Mouse (Mus musculus): ENCODE results near the gene Lhfp. TPM values are rescaled to one million over a fixed set of nuclear protein-coding genes. Genes with fewer than 3 reads are reported as not detected.

The Lhfp gene
- polyA plus RNA-seq, 1 experiment = 15.1 TPM

- no peaks in the 10 kb centered on the region for H3K27me3 ChIP-seq (ENCODE audit: control insufficient read depth, insufficient read depth, low read length)
- H3K4me3 ChIP-seq (ENCODE audit: control insufficient read depth, low read depth, low read length) = no peak overlapping the region
- no peaks in the 10 kb centered on the region for H3K36me3 ChIP-seq (ENCODE audit: control insufficient read depth, insufficient read depth, low read length)
- H3K4me1 ChIP-seq (ENCODE audit: control insufficient read depth, insufficient read depth, low read length) = no peaks in the 10 kb centered on the region
- H3K27ac ChIP-seq (ENCODE audit: control insufficient read depth, insufficient read depth, low read depth, low read length) = no peak overlapping the region
- TF ChIP-seq POLR2A (IDR thresholded peaks at IDR 0.05; ENCODE audit: control insufficient read depth, low read depth, low read length) = no peak
- TF ChIP-seq CTCF (IDR thresholded peaks at IDR 0.05; ENCODE audit: control insufficient read depth, insufficient read depth, insufficient replicate concordance, low read depth, low read length) = no peak
Measured at GRCm38 (mm10) chr3:53240150-53240549, 198.8 kb downstream of the Lhfp start.

DNA sequence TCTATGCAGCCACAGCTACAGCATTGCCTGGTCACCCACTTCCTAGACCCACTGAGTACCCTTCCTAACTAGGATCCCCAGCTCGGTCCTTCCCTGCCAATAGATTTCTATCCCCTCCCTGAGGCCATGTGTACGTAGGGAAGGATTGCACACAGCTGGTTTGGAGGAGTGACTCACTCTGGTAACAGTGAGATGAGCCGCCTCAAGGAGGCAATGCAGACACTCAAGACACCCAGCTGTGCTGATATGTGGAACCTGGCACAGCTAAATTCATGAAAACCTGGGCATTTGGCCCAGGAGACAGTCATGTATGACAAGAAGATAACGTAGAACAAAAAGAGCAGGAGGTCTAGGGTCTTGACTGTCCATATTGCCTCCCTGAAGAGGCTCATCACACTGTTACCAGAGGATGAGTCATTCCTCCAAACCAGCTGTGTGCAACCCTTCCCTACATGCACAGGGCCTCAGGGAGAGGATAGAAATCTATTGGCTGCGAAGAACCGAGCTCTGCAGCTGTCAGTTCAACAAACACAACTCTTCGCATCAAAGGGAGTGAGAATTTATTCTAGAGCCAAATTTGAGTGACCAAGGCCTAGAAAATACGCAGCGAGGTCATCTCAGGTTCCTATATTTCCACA lies 204.4 kb downstream of the Lhfp start:
- Histone ChIP-seq H3K27ac (ENCODE audit: control insufficient read depth, insufficient read depth, low read depth, low read length) (no peak overlapping the region), H3K4me3 (ENCODE audit: control insufficient read depth, low read depth, low read length) (no peak overlapping the region), H3K36me3 (ENCODE audit: control insufficient read depth, insufficient read depth, low read length) (no peaks in the 10 kb centered on the region), H3K27me3 (ENCODE audit: control insufficient read depth, insufficient read depth, low read length) (no peaks in the 10 kb centered on the region), H3K4me1 (ENCODE audit: control insufficient read depth, insufficient read depth, low read length) (no peaks in the 10 kb centered on the region)
- TF ChIP-seq POLR2A (IDR thresholded peaks at IDR 0.05; ENCODE audit: control insufficient read depth, low read depth, low read length) (no peak), CTCF (IDR thresholded peaks at IDR 0.05; ENCODE audit: control insufficient read depth, insufficient read depth, insufficient replicate concordance, low read depth, low read length) (no peak)

DNA sequence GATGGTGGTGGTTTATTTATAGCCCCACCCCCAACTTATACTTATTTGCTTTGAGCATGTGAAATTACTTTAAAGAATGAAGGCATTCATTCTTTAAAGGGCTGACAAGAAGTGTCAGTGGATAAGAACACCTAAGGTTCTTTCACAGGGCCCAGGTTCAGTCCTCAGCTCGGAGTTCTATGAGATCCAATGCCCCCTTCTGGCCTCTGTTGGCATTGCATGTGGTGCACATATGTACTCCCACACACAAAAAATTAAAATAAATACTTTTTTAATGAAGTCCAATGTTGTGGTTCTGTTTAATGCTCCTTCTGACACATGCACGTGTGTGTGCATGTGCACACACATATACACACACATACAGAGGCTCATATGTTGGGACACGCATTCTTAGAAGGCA lies 205.8 kb downstream of the Lhfp start:
- Histone ChIP-seq H3K4me3 (ENCODE audit: control insufficient read depth, low read depth, low read length) (no peak overlapping the region), H3K36me3 (ENCODE audit: control insufficient read depth, insufficient read depth, low read length) (no peaks in the 10 kb centered on the region), H3K4me1 (ENCODE audit: control insufficient read depth, insufficient read depth, low read length) (no peaks in the 10 kb centered on the region), H3K27me3 (ENCODE audit: control insufficient read depth, insufficient read depth, low read length) (no peaks in the 10 kb centered on the region), H3K27ac (ENCODE audit: control insufficient read depth, insufficient read depth, low read depth, low read length) (no peak overlapping the region)
- TF ChIP-seq CTCF (IDR thresholded peaks at IDR 0.05; ENCODE audit: control insufficient read depth, insufficient read depth, insufficient replicate concordance, low read depth, low read length) (peak; percentile 29; the same call in 1 of the 2 replicates), POLR2A (IDR thresholded peaks at IDR 0.05; ENCODE audit: control insufficient read depth, low read depth, low read length) (no peak)

- H3K27me3 ChIP-seq (ENCODE audit: control insufficient read depth, insufficient read depth, low read length) = no peaks in the 10 kb centered on the region
- H3K27ac ChIP-seq (ENCODE audit: control insufficient read depth, insufficient read depth, low read depth, low read length) = no peak overlapping the region
- no peaks in the 10 kb centered on the region for H3K4me1 ChIP-seq (ENCODE audit: control insufficient read depth, insufficient read depth, low read length)
- H3K4me3 ChIP-seq (ENCODE audit: control insufficient read depth, low read depth, low read length) = no peak overlapping the region
- no peak for TF ChIP-seq POLR2A (IDR thresholded peaks at IDR 0.05; ENCODE audit: control insufficient read depth, low read depth, low read length)
- TF ChIP-seq CTCF (IDR thresholded peaks at IDR 0.05; ENCODE audit: control insufficient read depth, insufficient read depth, insufficient replicate concordance, low read depth, low read length) = no peak
- H3K36me3 ChIP-seq (ENCODE audit: control insufficient read depth, insufficient read depth, low read length) = no peaks in the 10 kb centered on the region
Measured at GRCm38 (mm10) chr3:53248158-53248874, 207.0 kb downstream of the Lhfp start.

- Histone ChIP-seq H3K27ac (ENCODE audit: control insufficient read depth, insufficient read depth, low read depth, low read length) (no peak overlapping the region), H3K4me3 (ENCODE audit: control insufficient read depth, low read depth, low read length) (no peak overlapping the region), H3K36me3 (ENCODE audit: control insufficient read depth, insufficient read depth, low read length) (no peaks in the 10 kb centered on the region), H3K27me3 (ENCODE audit: control insufficient read depth, insufficient read depth, low read length) (no peaks in the 10 kb centered on the region), H3K4me1 (ENCODE audit: control insufficient read depth, insufficient read depth, low read length) (no peaks in the 10 kb centered on the region)
- TF ChIP-seq POLR2A (IDR thresholded peaks at IDR 0.05; ENCODE audit: control insufficient read depth, low read depth, low read length) (no peak), CTCF (IDR thresholded peaks at IDR 0.05; ENCODE audit: control insufficient read depth, insufficient read depth, insufficient replicate concordance, low read depth, low read length) (no peak)
Measured at GRCm38 (mm10) chr3:53252556-53252955, 211.2 kb downstream of the Lhfp start.

- no peaks in the 10 kb centered on the region for H3K27me3 ChIP-seq (ENCODE audit: control insufficient read depth, insufficient read depth, low read length)
- H3K27ac ChIP-seq (ENCODE audit: control insufficient read depth, insufficient read depth, low read depth, low read length) = no peak overlapping the region
- no peak overlapping the region for H3K4me3 ChIP-seq (ENCODE audit: control insufficient read depth, low read depth, low read length)
- H3K4me1 ChIP-seq (ENCODE audit: control insufficient read depth, insufficient read depth, low read length) = no peaks in the 10 kb centered on the region
- no peak for TF ChIP-seq CTCF (IDR thresholded peaks at IDR 0.05; ENCODE audit: control insufficient read depth, insufficient read depth, insufficient replicate concordance, low read depth, low read length)
- no peak for TF ChIP-seq POLR2A (IDR thresholded peaks at IDR 0.05; ENCODE audit: control insufficient read depth, low read depth, low read length)
- H3K36me3 ChIP-seq (ENCODE audit: control insufficient read depth, insufficient read depth, low read length) = no peaks in the 10 kb centered on the region
Measured at GRCm38 (mm10) chr3:53253223-53253832, 212.0 kb downstream of the Lhfp start.

GRCm38 (mm10) chr3:53258657-53259158 lies 217.4 kb downstream of the Lhfp start:
- Histone ChIP-seq H3K27me3 (ENCODE audit: control insufficient read depth, insufficient read depth, low read length) (no peaks in the 10 kb centered on the region), H3K36me3 (ENCODE audit: control insufficient read depth, insufficient read depth, low read length) (no peaks in the 10 kb centered on the region), H3K27ac (ENCODE audit: control insufficient read depth, insufficient read depth, low read depth, low read length) (no peak overlapping the region), H3K4me1 (ENCODE audit: control insufficient read depth, insufficient read depth, low read length) (no peaks in the 10 kb centered on the region), H3K4me3 (ENCODE audit: control insufficient read depth, low read depth, low read length) (no peak overlapping the region)
- TF ChIP-seq POLR2A (IDR thresholded peaks at IDR 0.05; ENCODE audit: control insufficient read depth, low read depth, low read length) (no peak), CTCF (IDR thresholded peaks at IDR 0.05; ENCODE audit: control insufficient read depth, insufficient read depth, insufficient replicate concordance, low read depth, low read length) (no peak)

Measured in testis, adult 2 months (tissue).